Mouse (Mus musculus): ENCODE measurements around the gene Adamts14. TPM values are rescaled to one million over a fixed set of nuclear protein-coding genes. Genes with fewer than 3 reads are reported as not detected.
A peak's percentile ranks its signal among the peaks of the same experiment; 100 is the strongest.

Adamts14 gene
- total and polyA plus RNA-seq, 2 experiments from 2014 or later, result 1.2 to 4.3 TPM

- Histone ChIP-seq H3K9me3 (replicated peaks; ENCODE audit: control insufficient read depth, low read length) (no peaks in the 10 kb centered on the region), H3K4me3 (ENCODE audit: low read depth, low read length) (no peak overlapping the region), H3K36me3 (replicated peaks; ENCODE audit: control insufficient read depth, insufficient read depth, low read length) (no peaks in the 10 kb centered on the region), H3K4me2 (ENCODE audit: low read depth, low read length) (no peak overlapping the region), H3K9ac (replicated peaks; ENCODE audit: low read depth, low read length) (no peak overlapping the region), H3K27ac (ENCODE audit: low read depth) (peak overlapping the region; percentile 72), H3K4me1 (ENCODE audit: control insufficient read depth, insufficient read depth) (peaks cover 7% of the 10 kb centered on the region), H3K27me3 (ENCODE audit: control insufficient read depth, insufficient read depth, low read length) (no peaks in the 10 kb centered on the region)
- DNase-seq (ENCODE audit: low spot score), result peak; percentile 50
- peak; percentile 66 for ATAC-seq (ENCODE audit: insufficient read depth, low read depth)
- WGBS, result 42% methylated on average over 7 of the region's 7 CpGs
- TF ChIP-seq CTCF (IDR thresholded peaks at IDR 0.05; ENCODE audit: low read depth) (no peak), EP300 (IDR thresholded peaks at IDR 0.05; ENCODE audit: low read depth) (no peak)
Observed at GRCm38 (mm10) chr10:61286246-61286645, 13.0 kb upstream of the Adamts14 start.

GRCm38 (mm10) chr10:61285271-61285670 is 12.0 kb upstream of the Adamts14 start:
- ATAC-seq (ENCODE audit: insufficient read depth, low read depth) (peak; percentile 40; the same call in 1 of the 2 replicates), DNase-seq (ENCODE audit: low spot score) (no peak)
- no peaks in the 10 kb centered on the region for H3K27me3 ChIP-seq (ENCODE audit: control insufficient read depth, insufficient read depth, low read length)
- no peak overlapping the region for H3K9ac ChIP-seq (replicated peaks; ENCODE audit: low read depth, low read length)
- H3K4me3 ChIP-seq (ENCODE audit: low read depth, low read length), result no peak overlapping the region
- H3K9me3 ChIP-seq (replicated peaks; ENCODE audit: control insufficient read depth, low read length), result no peaks in the 10 kb centered on the region
- H3K4me2 ChIP-seq (ENCODE audit: low read depth, low read length), result no peak overlapping the region
- whole genome bisulfite sequencing, result 73% methylated on average over 11 of the region's 11 CpGs
- TF ChIP-seq CTCF (IDR thresholded peaks at IDR 0.05; ENCODE audit: low read depth), result no peak
- no peak for TF ChIP-seq EP300 (IDR thresholded peaks at IDR 0.05; ENCODE audit: low read depth)
- H3K36me3 ChIP-seq (replicated peaks; ENCODE audit: control insufficient read depth, insufficient read depth, low read length), result no peaks in the 10 kb centered on the region
- H3K4me1 ChIP-seq (ENCODE audit: control insufficient read depth, insufficient read depth), result no peaks in the 10 kb centered on the region; the same call in none of the 2 replicates
- H3K27ac ChIP-seq (ENCODE audit: low read depth), result peak overlapping the region; percentile 58

- 76% methylated on average over 4 of the region's 4 CpGs for WGBS
- H3K27ac ChIP-seq (ENCODE audit: low read depth), result no peak overlapping the region
- H3K4me1 ChIP-seq (ENCODE audit: control insufficient read depth, insufficient read depth), result no peaks in the 10 kb centered on the region; the same call in 1 of the 2 replicates
- DNase-seq (ENCODE audit: low spot score) (no peak), ATAC-seq (ENCODE audit: insufficient read depth, low read depth) (no peak)
- no peaks in the 10 kb centered on the region for H3K36me3 ChIP-seq (replicated peaks; ENCODE audit: control insufficient read depth, insufficient read depth, low read length)
- no peak overlapping the region for H3K4me2 ChIP-seq (ENCODE audit: low read depth, low read length)
- H3K4me3 ChIP-seq (ENCODE audit: low read depth, low read length), result no peak overlapping the region
- TF ChIP-seq CTCF (IDR thresholded peaks at IDR 0.05; ENCODE audit: low read depth) (no peak), EP300 (IDR thresholded peaks at IDR 0.05; ENCODE audit: low read depth) (no peak)
- H3K27me3 ChIP-seq (ENCODE audit: control insufficient read depth, insufficient read depth, low read length), result no peaks in the 10 kb centered on the region
- H3K9me3 ChIP-seq (replicated peaks; ENCODE audit: control insufficient read depth, low read length), result no peaks in the 10 kb centered on the region
- no peak overlapping the region for H3K9ac ChIP-seq (replicated peaks; ENCODE audit: low read depth, low read length)
Observed at GRCm38 (mm10) chr10:61284309-61284708, 11.1 kb upstream of the Adamts14 start.

GRCm38 (mm10) chr10:61281115-61281514 is 7.9 kb upstream of the Adamts14 start:
- no peaks in the 10 kb centered on the region for H3K27me3 ChIP-seq (ENCODE audit: control insufficient read depth, insufficient read depth, low read length)
- no peaks in the 10 kb centered on the region for H3K9me3 ChIP-seq (replicated peaks; ENCODE audit: control insufficient read depth, low read length)
- 64% methylated on average over 5 of the region's 5 CpGs for WGBS
- no peak overlapping the region for H3K4me3 ChIP-seq (ENCODE audit: low read depth, low read length)
- H3K27ac ChIP-seq (ENCODE audit: low read depth), result no peak overlapping the region
- no peak overlapping the region for H3K9ac ChIP-seq (replicated peaks; ENCODE audit: low read depth, low read length)
- no peak overlapping the region for H3K4me2 ChIP-seq (ENCODE audit: low read depth, low read length)
- H3K36me3 ChIP-seq (replicated peaks; ENCODE audit: control insufficient read depth, insufficient read depth, low read length), result no peaks in the 10 kb centered on the region
- DNase-seq (ENCODE audit: low spot score) (no peak), ATAC-seq (ENCODE audit: insufficient read depth, low read depth) (no peak)
- TF ChIP-seq CTCF (IDR thresholded peaks at IDR 0.05; ENCODE audit: low read depth), result no peak
- TF ChIP-seq EP300 (IDR thresholded peaks at IDR 0.05; ENCODE audit: low read depth), result no peak
- H3K4me1 ChIP-seq (ENCODE audit: control insufficient read depth, insufficient read depth), result no peaks in the 10 kb centered on the region

- Histone ChIP-seq H3K27me3 (ENCODE audit: control insufficient read depth, insufficient read depth, low read length) (no peaks in the 10 kb centered on the region), H3K4me1 (ENCODE audit: control insufficient read depth, insufficient read depth) (peaks cover 4% of the 10 kb centered on the region; the same call in 1 of the 2 replicates), H3K9me3 (replicated peaks; ENCODE audit: control insufficient read depth, low read length) (no peaks in the 10 kb centered on the region), H3K27ac (ENCODE audit: low read depth) (peak overlapping the region; percentile 53), H3K36me3 (replicated peaks; ENCODE audit: control insufficient read depth, insufficient read depth, low read length) (no peaks in the 10 kb centered on the region), H3K4me3 (ENCODE audit: low read depth, low read length) (no peak overlapping the region), H3K4me2 (ENCODE audit: low read depth, low read length) (no peak overlapping the region), H3K9ac (replicated peaks; ENCODE audit: low read depth, low read length) (no peak overlapping the region)
- TF ChIP-seq EP300 (IDR thresholded peaks at IDR 0.05; ENCODE audit: low read depth) (no peak), CTCF (IDR thresholded peaks at IDR 0.05; ENCODE audit: low read depth) (no peak)
- 50% methylated on average over 14 of the region's 14 CpGs for WGBS
- peak; percentile 63 for ATAC-seq (ENCODE audit: insufficient read depth, low read depth)
- DNase-seq (ENCODE audit: low spot score), result peak; percentile 81
Observed at GRCm38 (mm10) chr10:61277918-61278674, 4.9 kb upstream of the Adamts14 start.

Data from heart, postnatal 0 days (tissue).